Mouse (Mus musculus): Measurements from ENCODE around the gene Efcab12.

Efcab12 gene

DNA sequence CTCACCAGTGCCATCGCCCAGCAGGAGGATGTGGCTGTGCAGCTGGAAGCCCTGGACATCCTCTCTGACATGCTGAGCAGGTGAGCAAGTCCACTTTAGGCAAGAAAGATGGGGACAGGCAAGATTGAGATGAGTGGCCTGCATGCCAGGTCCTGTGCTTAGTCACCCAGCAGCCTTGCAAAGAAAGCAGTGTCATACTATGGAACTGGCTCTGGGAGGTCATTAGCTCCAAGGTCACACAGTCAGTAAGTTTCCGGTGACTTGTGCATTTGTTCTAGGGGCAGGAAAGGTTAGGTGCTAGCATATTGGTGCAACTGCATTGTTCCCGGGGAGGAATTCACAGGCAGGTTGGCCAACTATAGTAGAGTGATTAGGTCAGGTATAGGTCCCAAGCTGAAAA, 55.4 kb downstream of the Efcab12 start:
- no peak for DNase-seq

DNA sequence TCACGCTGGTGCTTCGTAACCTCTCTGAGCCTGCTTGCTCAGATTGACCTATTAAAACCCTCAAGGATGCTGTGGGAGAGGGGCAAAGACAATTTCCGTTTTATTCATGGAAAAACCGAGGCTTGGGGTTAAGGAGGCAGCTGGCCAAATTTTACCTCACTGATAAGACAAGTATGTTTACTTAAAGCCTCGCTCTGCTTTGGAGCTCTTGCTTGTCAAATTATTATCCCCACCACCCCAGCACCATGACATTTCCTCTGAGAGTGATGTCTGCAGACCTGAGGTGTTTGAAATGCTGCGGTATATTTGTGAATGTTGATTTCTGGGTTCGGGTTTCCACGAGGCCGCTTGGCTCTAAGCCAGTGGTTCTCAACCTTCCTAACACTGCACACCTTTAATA, 61.8 kb downstream of the Efcab12 start:
- no peak for DNase-seq

DNA sequence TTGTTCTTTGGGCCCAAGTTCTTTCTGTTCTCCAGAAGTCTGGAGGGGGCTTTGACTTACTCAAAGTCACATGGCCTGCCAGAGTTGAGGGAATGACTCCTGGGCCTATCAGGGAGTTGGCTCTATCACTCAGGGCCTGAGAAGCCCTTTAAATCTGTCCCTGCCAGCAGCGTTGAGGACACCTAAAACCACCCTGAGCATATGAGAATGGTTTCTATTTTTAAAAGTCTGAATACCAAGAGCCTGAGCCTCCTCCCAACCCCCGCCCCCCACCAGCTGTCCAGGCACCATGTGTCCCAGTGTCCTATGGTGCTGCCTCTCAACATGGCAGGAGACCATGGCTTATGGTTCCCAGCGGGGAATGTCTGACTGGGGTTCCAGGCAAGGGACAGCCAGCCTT, 62.4 kb downstream of the Efcab12 start:
- no peak for DNase-seq

DNA sequence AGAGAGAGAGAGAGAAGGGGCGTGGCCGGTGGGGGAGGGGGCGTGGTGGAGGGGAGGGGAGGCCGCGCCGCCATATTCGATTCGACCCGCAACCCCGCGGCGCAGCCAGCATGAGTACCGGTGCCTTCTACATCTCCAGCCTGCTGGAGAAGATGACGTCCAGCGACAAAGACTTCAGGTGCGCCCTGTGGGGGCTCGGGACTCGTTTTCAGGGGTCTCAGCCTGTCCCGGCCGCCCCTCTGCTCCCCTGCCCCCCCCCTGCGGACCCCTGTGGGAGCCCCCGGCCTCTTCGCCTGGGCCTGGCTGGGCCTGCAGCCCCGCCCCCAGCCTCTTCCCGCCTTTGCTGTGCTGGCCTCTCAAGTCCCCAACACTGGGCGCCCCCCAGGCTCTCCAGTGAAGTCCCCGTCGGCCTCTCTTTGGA, 63.7 kb downstream of the Efcab12 start, which contains the start of gene Cand2:
Cand2 (plus strand) TSS at position 38 of the 421 bp plus-strand sequence.
- DNase-seq: peak; percentile 88

DNA sequence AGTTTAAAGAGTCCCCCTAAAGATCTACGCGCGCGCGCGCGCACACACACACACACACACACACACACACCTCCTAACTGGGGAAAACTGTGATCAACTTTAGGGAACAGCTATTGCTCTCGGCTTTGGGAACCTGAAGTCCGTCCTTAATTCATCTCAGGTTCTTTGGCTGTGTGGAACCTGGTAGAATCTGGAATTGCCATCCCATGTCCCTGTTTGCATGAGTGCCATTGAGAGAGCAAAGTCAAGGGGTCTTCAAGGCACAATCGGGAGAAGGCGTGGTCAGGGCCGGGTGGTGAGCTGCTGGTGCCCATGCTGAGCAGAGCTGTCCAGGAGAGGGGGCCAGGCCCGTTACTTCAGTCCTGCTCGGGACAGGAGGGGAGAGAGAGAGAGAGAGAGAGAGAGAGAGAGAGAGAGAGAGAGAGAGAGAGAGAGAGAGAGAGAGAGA, 64.2 kb downstream of the Efcab12 start:
- peak; percentile 56 for DNase-seq

DNA sequence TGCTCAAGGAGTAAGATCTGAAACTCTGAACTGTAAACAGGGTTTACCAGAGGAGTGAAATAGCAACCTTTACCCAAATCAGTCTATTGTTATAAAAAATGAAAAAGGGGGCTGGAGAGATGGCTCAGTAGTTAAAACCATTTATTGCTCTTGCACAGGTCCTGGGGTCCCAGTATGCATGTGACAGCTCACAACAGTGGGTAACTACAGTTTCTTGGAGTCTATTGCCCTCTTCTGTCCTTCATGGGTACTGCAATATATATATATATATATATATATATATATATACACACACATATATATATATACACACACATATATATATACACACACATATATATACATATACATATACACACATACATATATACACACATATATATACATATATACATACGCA, 65.6 kb downstream of the Efcab12 start:
- no peak for DNase-seq

DNA sequence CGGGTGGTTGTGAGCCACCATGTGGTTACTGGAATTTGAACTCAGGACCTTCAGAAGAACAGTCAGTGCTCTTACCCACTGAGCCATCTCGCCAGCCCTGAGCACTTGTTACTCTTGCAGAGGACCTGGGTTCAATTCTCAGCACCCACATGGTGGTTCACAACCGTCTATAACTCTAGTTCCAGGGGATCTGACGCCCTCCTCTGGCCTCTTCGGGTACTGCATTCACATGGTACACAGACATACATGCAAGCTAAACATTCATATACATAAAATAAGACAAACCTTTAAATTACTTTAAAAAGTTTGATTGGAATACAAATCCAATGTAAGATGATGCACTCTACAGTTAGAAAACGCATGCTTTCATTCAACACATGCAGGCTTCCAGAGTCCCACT, 66.0 kb downstream of the Efcab12 start:
- DNase-seq: peak; percentile 40

DNA sequence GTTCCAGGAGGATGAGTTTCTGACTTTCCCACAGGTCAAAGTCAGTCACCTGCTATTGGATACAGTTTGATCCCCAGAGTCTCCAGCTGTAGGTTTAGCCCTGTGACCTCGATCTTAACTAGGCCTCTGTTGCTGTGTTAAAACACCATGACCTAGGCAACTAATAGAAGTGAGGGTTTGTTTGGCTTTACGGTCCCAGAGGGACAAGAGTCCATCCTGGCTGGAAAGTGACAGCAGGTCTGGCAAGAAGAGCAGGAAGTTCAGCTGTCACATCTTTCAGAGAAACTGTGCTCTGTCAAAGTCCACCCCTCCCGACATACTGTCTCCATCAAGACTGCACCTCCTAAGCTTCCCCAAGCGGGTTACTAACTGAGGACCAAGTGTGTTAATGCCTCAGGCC, 67.4 kb downstream of the Efcab12 start:
- DNase-seq: no peak

DNA sequence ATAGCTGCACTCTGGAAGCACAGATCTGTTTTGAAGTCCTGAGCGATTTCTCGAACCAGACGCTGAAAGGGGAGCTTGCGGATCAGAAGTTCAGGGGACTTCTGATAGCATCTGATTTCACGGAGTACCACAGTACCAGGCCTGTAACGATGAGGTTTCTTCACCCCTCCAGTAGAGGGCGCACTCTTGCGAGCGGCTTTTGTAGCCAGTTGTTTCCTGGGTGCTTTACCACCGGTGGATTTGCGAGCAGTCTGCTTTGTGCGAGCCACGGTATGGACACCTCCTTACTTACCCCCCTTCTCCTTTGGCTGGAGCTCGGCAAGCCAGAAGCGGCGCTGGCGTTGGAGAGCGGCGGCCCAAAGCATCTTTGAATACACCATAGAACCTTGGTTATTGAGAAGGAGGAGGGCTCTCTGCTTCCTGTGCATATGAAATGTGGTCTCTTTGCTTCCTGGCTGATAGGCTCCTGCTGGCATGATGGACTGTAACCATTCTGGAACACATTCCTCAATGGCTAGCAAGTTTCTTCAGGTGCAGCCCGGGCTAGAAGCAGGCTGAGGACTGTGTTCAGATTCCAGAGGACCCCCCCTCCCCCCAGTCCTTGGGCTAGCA, 68.0 kb downstream of the Efcab12 start:
- DNase-seq: no peak

DNA sequence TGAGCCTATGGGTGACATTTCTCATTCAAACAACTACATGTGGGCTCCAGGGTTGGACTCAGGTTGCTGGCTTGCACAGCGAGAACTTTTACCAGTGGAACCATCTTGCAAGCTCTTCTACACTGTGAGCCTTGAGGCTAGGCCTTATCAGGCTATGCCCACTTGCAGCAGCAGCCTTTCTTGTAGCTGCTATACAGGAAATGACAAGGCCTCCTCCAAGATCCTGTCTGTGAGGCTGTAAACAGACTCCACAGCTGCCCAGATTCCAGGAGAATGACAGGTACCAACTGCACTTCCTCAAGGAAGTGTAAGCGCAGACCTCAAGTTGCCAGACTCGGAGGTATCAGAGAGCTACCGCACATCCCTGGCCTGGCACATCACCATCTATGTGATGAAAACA, 70.0 kb downstream of the Efcab12 start:
- DNase-seq: peak; percentile 27

DNA sequence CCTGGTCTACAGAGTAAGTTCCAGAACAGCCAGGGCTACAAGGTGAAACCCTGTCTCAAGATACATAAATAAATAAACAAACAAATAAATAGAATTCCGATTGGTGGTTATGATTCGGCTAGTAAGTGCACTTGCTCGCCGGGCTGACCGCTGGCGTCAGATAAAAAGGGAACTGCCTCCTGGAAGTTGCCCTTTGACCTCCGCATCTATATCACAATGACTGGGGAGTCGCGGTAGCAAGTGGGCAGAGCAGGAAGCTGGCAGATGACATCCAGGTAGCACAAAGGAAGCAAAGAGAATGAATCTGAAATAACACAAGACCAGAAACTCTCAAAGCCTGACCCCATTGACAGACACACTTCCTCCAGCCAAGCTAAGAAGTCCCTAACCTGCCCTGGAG, 70.9 kb downstream of the Efcab12 start:
- no peak for DNase-seq

DNA sequence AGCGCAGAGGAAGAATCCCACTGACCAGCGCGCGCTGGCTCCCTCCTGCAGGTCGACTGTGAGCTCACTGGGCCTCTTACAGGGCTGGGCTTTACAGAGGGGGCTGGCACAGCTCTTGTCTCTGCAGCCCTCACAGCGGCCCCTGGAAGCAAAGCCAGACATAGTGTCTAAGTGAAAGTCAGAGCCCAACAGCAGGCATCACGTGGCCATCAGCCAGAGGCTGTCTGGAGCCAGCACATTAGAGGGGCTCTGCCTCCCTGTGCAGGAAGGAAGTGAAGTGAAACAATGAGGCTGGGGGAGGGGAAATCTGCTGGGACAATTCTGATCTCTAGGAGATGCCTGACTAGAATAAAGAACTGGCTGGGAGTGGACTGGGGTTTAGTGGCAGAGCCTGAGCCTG, 74.0 kb downstream of the Efcab12 start:
- DNase-seq: peak; percentile 74

DNA sequence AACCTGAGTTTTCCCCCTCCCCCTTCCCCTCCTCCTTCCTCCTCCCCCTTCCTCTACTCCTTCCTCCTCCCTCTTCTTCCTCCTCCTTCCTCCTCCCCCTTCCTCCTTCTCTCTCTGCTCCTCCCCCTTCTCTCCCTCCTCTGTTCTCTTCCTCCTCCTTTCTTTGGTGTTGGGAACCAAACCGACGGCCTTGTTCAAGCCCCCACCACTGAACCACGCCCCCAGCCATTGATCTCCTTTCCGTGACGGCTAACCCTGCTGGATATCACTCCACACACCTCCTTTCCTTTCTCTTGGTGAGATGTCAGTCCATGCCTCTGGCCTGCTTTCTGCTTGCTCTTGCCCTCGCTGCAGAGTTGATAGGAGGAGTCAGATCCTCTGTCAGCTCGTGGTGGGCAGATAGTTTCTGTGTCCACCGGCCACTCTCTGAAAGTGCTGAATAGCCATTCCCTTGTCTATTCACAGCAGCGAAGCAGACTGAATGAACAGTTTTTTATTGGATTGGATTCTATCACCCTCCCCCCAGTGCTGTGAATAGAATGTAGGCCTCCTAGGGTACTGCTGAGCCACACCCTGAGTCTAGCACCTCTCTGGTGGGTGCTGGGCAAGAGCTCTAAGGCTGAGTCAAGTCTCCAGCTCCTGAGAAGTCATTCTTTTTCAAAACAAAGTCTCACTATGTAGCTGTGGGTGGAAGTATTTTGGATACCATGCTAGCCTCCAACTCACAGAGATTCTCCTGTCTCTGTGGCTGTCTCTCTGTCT, 76.0 kb downstream of the Efcab12 start, which contains the start of gene Tmem40:
Tmem40 (minus strand) TSS at position 416 of the 762 bp plus-strand sequence.
- DNase-seq: peak; percentile 62

DNA sequence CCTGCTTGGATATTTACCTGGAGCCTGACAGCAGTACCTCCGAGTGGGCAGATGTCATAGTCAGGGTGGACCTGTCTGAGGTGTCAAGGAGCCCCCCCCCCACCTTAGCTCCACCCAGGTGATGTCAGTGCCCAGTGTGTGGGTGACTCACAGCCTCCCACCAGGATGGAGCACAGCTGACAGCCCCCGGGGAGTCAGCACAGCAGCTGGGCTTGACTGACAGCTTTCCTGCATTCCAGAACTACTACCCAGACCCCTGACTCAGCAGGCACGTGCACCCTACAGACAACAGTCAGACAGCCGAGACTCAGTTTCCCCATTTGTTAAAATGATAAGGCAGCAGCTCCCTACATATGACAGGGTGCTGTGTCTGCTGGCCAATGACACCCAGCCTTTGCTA, 77.2 kb downstream of the Efcab12 start:
- DNase-seq: no peak
